Mouse (Mus musculus) megakaryocyte, embryonic 14.5 days (primary cell): ENCODE measurements at regions not wholly inside any gene's neighbourhood (a gene's known extent, or its start where the extent isn't known, plus 50 kb on each side); places are given as distances from the start of the nearest gene placed in this dataset.

Source experiments
- FLI1 ChIP-seq: IDR thresholded peaks from 2 replicates; pipeline ENCODE4 v1.6.1; 2012; ENCODE audit warnings: low read length, inconsistent platforms, mixed read lengths
- GATA1 ChIP-seq: IDR thresholded peaks from 3 replicates; pipeline ENCODE4 v1.6.1; 2012; ENCODE audit warnings: mixed read lengths, low read length, inconsistent platforms, borderline replicate concordance

GRCm38 (mm10) chr15:31898904-31899650 lies 278.0 kb upstream of the Tas2r119 start:
- TF ChIP-seq GATA1 = no peak
- no peak for TF ChIP-seq FLI1
